Mouse (Mus musculus) kidney, postnatal 25 days (tissue): ENCODE measurements around the gene Stard8.
"Not testable (repeated sequence)": the region's sequence is repeated elsewhere in the genome, so short reads cannot be mapped to it uniquely, and the experiment has no call there.

Experiments
- DNase-seq, 2 experiments: peaks; one replicate each; pipeline ENCODE4 v3.0.0; 2021; ENCODE audit warnings: mixed read lengths in 2 of 2

Stard8 gene

GRCm38 (mm10) chrX:99048111-99048510, 45.1 kb downstream of the Stard8 start:
- peak; percentile 69 to 76 for DNase-seq

GRCm38 (mm10) chrX:99049247-99049646, 46.2 kb downstream of the Stard8 start:
- peak; percentile 56 to 78 for DNase-seq

- peak in 1 of 2 experiments; percentile 47 for DNase-seq
Observed at GRCm38 (mm10) chrX:99050736-99051481, 47.9 kb downstream of the Stard8 start.

- peak; percentile 50 to 73 for DNase-seq
Observed at GRCm38 (mm10) chrX:99052255-99052654, 49.2 kb downstream of the Stard8 start.

GRCm38 (mm10) chrX:99054512-99054911, 51.5 kb downstream of the Stard8 start:
- DNase-seq, result no peak

GRCm38 (mm10) chrX:99057772-99058440, 54.9 kb downstream of the Stard8 start:
- peak in 1 of 2 experiments; percentile 60 for DNase-seq

GRCm38 (mm10) chrX:99059119-99059518, 56.1 kb downstream of the Stard8 start:
- DNase-seq, result no peak

- DNase-seq, result no peak
Observed at GRCm38 (mm10) chrX:99065582-99065981, 62.5 kb downstream of the Stard8 start.

- no peak for DNase-seq
Observed at GRCm38 (mm10) chrX:99066550-99066949, 63.5 kb downstream of the Stard8 start.

GRCm38 (mm10) chrX:99067232-99067631, 64.2 kb downstream of the Stard8 start:
- no peak for DNase-seq

GRCm38 (mm10) chrX:99067671-99068151, 64.7 kb downstream of the Stard8 start:
- DNase-seq, result no peak

GRCm38 (mm10) chrX:99071188-99071587, 68.1 kb downstream of the Stard8 start:
- DNase-seq, result no peak

GRCm38 (mm10) chrX:99072596-99072995, 69.5 kb downstream of the Stard8 start:
- no peak for DNase-seq

- DNase-seq, result no peak
Observed at GRCm38 (mm10) chrX:99075111-99075510, 72.1 kb downstream of the Stard8 start.

- DNase-seq, result no peak
Observed at GRCm38 (mm10) chrX:99076460-99076859, 73.4 kb downstream of the Stard8 start.

- DNase-seq, result not testable (repeated sequence)
Observed at GRCm38 (mm10) chrX:99078374-99078892, 75.4 kb downstream of the Stard8 start.

- DNase-seq, result no peak
Observed at GRCm38 (mm10) chrX:99092704-99093103, 89.7 kb downstream of the Stard8 start.

GRCm38 (mm10) chrX:99111088-99111724, 108.2 kb downstream of the Stard8 start:
- DNase-seq, result not testable (repeated sequence)

GRCm38 (mm10) chrX:99119510-99119909, 116.5 kb downstream of the Stard8 start:
- no peak for DNase-seq
